Mouse (Mus musculus) spleen, embryonic (tissue): ENCODE results near the gene Ahnak.

Experiments used
- CTCF ChIA-PET: fragments of 350-600 bp; sonication (Branson Sonifier 250); formaldehyde crosslinking; loops from one replicate; lab custom pipeline; 2022; lab: Charles Lee

The Ahnak gene

DNA sequence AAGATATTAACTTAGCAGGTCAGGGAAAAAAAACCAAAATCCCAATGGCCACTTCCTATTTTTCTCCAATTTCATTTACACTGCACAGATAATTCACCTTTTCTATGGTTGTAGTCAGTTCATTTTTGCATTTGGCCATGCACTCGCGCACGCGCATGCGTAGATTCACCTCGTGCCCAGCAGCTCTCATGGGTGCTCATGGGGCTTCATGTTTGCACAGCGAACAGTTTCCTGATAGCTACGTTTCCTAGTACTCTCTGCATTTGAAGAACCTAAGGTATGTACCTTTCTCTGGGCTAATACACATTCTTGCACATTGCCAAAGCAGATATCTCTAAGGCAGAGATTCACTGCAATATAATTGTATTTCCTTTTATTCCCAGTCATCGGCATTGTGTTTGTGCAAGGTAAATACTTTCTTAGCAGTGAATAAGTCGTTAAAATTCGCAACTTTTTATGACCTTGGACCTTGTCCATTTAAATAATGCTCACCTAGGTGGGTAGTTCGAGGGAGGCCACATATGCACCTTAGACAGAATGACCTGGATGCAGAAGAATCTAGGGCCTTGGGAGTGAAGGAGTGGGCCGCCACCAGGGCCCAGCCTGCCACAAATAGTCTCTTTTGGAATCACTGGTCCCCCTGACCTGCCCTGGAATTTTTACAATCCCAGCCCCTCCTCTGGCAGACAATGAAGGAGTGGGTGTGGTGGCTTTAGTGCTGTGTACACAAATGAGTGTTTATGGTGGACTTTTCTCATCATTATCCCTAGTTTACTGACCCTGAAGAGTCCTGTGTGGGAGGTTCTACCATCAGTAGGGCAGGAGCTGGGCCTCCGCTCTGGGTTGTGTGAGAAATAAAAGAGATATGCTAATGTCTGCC is 92.5 kb downstream of the Ahnak start:
- CTCF ChIA-PET = interaction anchor here (0.9 to 1.6 kb wide), 4 partner anchors 23 to 223 kb away, joined by 3 to 9 read pairs (median 4); no protein-coding TSS in a partner anchor

GRCm38 (mm10) chr19:9082191-9083009 is 93.3 kb downstream of the Ahnak start:
- CTCF ChIA-PET = interaction anchor here (0.9 to 1.7 kb wide), 5 partner anchors 27 to 223 kb away, joined by 3 to 9 read pairs (median 5); no protein-coding TSS in a partner anchor

DNA sequence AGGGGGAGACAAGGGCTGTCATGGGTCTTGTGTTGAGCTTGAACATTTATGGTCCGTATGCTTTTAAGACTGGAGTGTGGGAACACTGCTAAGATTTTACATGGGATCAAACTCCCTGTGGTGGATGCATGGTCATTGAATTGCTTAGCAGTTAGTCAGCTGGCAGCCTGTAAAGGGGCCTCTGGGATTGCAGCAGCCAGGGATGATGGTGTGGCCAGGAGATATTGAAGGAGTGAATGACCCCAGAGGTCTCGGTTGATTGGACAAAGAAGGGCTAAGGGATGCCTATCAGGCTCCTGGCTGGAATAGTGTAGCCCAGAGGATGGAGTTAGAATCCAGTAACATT is 93.9 kb downstream of the Ahnak start:
- CTCF ChIA-PET = interaction anchor here (0.6 to 1.7 kb wide), 5 partner anchors 27 to 106 kb away, joined by 4 to 9 read pairs (median 5); no protein-coding TSS in a partner anchor

- CTCF ChIA-PET = interaction anchor here (1.7 kb wide), 1 partner anchor 107 kb away, joined by 6 read pairs; no protein-coding TSS in a partner anchor
Measured at GRCm38 (mm10) chr19:9083892-9084291, 94.8 kb downstream of the Ahnak start.

- CTCF ChIA-PET = no interaction called here
Measured at GRCm38 (mm10) chr19:9087821-9088220, 98.7 kb downstream of the Ahnak start, which contains the start of gene Scgb1a1. TSS of gene Scgb1a1 (minus strand) at chr19:9087958.

DNA sequence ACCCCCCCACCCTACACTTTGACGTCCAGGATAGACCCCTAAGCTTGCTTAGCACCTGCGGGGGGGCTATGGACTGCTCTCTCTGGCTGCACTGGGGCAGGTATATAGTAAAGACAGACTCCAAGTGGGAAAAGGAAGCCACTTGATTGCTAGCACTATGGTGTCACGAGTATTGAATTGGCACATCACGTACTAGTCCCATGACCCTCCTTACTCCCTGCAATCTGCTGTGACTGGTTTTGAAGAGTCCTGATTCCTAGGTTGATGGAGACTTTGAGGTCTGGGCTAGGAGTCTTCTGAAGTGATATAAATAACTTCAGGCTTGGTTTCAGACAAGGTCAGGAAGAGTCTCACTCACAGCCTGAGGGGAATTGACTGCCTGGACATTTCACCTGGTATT is 101.1 kb downstream of the Ahnak start:
- CTCF ChIA-PET = interaction anchor here (0.6 kb wide), 1 partner anchor 237 kb away, joined by 5 read pairs; no protein-coding TSS in a partner anchor

DNA sequence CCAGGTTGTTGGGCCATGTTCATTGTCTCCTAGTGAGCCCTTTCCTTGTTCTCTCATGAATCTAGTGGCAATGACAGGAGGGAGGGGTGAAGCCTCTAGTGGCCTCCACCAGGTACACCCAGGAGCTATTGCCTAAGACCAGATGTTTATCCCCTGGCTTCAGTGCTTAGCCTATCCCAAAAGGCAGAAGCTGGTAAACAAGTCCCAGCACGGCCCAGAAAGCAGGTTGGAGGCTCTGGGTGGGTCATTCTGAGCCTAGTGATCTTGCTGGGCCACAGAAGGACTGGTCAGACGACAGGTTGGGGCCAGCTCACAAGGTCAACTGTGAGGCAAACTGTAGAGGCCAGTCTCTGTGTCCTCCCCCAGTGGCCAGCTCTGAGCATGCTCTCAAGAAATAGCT is 101.6 kb downstream of the Ahnak start:
- CTCF ChIA-PET = no interaction called here

DNA sequence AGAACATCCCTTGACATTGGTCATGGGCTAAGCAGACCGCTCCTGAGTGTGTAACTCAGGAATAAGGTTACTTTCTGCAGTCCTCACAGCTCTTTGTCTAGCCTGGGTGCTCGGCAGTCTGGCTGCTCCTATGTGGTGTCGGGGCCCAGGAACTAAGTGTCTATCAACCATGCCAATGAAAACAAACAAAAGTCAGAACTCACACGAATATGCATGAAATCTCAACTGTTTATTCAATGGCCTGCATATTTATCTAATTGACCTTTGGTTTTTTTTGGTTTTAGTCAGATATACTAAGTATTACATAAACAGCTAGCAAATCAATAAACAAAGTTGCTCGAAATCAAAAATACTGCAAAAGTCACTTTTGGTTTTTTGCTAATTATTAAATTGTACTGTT is 106.0 kb downstream of the Ahnak start:
- CTCF ChIA-PET = no interaction called here

DNA sequence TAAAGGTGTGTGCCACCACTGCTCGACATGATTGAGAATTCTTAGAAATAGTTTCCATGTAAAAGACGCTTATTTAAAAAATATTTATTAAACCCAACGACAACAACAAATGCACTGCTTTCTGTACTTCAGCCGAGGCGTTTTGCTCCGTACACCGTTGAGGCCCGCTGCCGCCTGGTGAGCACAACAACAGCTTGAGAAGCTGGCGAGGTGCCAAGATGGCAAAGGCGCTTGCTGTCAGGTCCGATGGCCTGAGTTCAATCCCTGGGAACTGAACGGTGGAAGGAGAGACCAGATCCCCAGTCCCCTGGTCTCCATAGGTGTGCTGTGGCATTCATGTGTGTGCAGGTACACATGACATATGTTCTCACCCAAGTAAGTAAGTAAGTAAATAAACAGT is 108.4 kb downstream of the Ahnak start:
- CTCF ChIA-PET = interaction anchor here (0.6 kb wide), 1 partner anchor 160 kb away, joined by 4 read pairs; no protein-coding TSS in a partner anchor

- CTCF ChIA-PET = interaction anchor here (0.7 kb wide), 1 partner anchor 490 kb away, joined by 3 read pairs; no protein-coding TSS in a partner anchor
Measured at GRCm38 (mm10) chr19:9099751-9100150, 110.7 kb downstream of the Ahnak start.

DNA sequence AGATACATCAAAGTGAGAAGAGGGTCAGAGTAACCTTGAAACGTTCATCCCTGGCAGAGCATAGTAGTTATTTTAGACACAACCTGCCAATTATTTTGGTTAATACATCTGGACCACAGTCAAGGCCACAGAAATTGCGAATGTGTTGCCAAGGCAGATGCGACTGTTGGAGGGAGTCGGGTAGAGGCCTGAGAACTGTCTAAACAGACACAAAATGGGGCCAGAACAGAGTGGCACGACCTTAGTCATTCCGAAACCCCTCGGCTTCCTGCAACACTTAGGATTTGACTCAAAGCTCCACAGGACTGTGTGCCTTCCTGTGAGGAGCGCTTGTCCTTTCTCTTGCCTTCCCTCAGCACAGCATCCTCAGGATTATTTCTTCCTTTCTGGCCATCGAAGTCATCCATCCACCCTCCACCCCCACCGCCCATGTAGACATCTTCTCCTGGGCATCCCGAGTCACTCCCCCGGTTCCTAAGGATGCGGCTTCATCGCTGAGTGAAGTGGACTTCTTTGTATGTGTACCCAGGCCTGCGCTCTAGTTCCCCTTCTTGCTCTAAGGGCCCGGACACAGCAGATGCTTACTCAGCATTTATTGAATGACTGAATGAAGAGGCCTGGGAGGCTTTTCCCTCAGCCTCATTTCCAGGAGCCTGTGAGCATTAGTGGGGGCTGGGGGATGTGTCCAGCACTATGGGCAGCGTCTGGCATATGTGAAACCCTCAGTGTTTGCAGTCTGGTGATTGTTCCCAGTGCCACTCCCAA is 111.4 kb downstream of the Ahnak start:
- CTCF ChIA-PET = no interaction called here

DNA sequence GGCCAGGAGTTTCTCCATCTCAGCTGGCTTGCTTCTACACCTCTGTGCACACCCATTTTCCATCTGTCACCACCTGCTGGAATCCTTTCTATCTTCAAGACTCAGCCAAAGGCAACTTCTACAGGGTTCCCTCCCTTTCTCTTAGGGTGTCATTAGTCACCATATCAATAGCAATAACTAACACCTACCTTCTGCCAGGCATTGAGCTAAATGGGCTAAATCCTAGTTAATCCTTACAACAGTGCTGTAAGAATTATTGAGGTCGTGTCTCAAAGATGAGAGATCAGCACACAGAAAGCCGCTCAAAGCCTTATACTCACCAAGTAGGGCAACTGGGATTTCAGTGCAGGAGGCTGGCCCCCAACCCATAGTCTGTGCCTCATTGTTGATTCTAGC is 112.0 kb downstream of the Ahnak start:
- CTCF ChIA-PET = interaction anchor here (0.6 kb wide), 1 partner anchor 219 kb away, joined by 7 read pairs; no protein-coding TSS in a partner anchor

DNA sequence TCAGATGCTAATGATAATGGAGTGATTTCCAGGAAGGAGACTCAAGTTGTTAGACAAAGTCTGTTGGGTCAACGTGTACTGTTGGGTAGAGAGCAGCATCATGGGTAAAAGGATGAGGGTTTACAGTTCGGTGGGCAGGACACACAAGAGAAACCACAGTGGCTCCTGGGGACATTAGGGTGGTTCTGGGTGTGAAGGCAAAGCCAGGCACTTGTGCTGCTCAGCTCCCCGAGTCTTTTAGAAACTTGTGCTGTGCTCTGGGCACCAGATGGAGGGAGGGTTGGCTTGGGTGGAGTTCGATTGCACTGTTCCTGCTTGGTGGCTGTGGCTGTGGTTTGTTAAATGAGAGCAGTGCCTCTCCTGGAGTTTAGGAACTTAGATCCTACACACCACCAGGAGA is 114.9 kb downstream of the Ahnak start:
- CTCF ChIA-PET = interaction anchor here (1.0 kb wide), 1 partner anchor 37 kb away, joined by 3 read pairs; no protein-coding TSS in a partner anchor

GRCm38 (mm10) chr19:9105101-9105685 is 116.1 kb downstream of the Ahnak start:
- CTCF ChIA-PET = interaction anchor here (0.7 to 1.0 kb wide), 2 partner anchors 38 to 1227 kb away, joined by 3 read pairs; no protein-coding TSS in a partner anchor

- CTCF ChIA-PET = no interaction called here
Measured at GRCm38 (mm10) chr19:9106096-9106495, 117.0 kb downstream of the Ahnak start.

- CTCF ChIA-PET = no interaction called here
Measured at GRCm38 (mm10) chr19:9106751-9107378, 117.8 kb downstream of the Ahnak start.

DNA sequence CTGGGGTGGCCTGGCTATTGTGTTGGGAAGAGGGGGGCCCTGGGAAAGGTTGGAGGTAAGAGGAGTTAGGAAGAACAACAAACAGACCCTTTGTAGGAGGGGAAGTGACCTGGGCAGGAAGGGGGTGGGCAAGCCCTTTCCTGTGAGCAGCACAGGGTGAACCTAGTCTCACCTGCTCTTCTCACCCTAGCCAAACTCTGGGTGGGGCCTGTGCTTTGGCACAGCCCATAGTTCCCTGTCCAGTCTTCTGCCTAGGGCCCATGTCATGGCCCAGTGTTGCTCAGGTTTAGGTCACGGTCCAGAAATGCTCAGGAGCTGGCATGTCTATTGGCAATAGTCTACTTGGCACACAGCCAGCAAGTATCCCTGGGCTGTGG is 118.3 kb downstream of the Ahnak start:
- CTCF ChIA-PET = no interaction called here

DNA sequence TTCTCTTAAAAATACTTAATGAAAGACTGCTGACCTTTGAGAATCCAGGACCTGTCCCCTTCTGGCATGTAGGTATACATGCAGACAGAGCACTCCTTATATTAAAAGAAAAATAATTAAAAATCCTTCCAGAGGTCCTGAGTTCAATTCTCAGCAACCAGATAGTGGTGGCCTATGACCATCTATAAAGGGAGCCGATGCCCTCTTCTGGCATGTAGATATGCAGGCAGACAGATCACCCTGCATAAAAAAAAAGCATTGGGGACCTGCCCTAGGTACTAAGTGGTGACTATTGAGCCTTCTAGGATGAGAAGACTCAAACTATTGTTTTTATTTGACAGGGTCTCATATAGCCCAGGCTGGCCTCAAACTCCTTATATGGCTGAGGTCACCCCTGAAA is 119.5 kb downstream of the Ahnak start:
- CTCF ChIA-PET = interaction anchor here (0.7 kb wide), 1 partner anchor 425 kb away, joined by 3 read pairs; no protein-coding TSS in a partner anchor

GRCm38 (mm10) chr19:9110182-9110869 is 121.2 kb downstream of the Ahnak start:
- CTCF ChIA-PET = interaction anchor here (0.6 to 1.2 kb wide), 5 partner anchors 28 to 248 kb away, joined by 3 to 11 read pairs (median 4); no protein-coding TSS in a partner anchor
